Mouse (Mus musculus): ENCODE measurements at regions not wholly inside any gene's neighbourhood (a gene's known extent, or its start where the extent isn't known, plus 50 kb on each side); places are given as distances from the start of the nearest gene placed in this dataset.

DNA sequence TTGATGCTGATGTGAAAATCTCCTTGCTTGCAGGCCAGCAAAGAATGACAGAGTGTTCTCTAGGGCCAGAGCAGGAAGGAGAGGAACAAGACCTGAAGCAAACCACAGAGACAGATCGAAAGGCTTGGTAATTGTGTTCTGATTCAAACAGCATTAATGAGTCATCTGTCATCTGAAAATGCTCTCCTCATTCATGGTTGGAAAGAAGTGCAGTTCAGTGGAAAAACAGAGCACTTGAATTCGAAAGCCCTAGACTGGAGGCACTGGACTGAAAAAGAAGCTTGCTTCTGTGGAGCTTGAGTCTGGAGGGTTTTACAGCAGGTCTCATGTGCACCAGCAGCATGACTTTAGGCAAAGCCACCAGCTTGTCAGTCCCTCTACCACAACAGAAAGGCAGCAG lies 374.3 kb upstream of the B430305J03Rik start:
- no peak for DNase-seq (ENCODE audit: low spot score)

DNA sequence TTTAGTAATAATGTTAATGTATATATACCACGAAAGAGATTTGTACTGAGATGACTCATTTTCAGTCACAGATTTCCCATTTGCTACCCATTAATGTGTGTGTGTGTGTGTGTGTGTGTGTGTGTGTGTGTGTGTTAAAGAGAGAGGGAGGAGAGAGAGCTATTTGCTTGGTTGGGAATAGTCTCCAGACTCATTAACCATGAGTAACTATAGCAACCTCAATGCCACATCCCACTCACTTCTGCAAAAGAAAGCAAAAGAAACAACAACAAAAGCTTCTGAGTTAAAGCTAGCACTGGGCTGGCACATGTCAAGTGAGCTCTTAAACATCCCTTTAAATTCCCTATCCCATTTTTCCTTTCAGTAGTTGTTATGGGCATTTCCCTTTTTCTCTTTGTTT lies 372.8 kb upstream of the B430305J03Rik start:
- no peak for DNase-seq (ENCODE audit: low spot score)

DNA sequence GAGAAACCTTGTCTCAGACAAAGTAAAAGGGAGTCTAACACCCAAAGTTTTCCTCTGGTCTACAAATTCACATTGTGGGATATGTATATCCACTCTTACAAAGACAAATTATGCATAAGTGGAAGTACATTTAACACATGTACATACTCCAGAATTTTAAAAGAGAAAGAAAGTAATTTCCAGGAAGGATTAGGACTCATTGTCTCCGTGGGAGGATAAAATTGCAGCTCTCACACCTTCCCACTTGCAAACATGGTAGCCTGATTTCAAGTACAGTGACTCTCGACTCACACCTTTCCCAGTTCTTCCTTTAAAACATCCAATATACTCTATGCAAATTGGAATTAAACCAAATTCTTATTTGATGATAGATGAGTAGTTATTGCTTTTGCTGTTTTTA lies 351.0 kb upstream of the B430305J03Rik start:
- no peak for DNase-seq (ENCODE audit: low spot score)

DNA sequence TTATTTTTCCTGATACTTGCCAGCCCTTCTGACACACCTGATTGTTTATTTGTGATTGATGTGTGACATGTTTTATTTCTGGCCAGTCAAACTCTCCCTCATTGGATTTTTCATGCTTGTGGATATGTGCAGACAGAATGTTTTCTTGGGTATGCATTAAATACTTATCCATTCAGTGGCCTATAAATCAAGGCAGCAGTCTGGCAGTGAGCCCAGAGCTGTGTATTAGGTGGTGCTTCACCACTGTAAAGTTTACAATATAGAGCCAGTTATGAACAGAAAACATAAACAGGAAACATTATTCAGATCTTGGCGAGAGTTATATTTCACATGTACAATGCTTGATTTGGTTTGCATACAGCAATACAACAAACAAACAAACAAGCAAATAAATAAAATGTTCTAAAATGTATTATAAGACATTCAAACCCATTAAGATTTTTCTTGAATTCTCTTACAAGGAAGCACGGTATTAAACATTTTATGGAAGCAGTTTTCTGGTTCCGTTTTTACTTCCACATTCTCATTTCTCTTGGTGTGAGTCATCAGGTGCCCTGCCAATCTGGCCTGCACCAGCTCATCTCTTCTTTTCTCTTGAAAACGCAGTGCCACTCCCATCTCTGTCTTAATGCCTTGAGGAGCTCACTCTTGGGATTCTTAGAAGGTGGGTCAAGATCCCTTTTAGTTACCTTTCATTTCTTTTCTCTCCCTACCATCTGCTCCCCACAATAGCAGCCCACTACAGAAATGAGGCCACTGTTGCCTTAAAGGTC lies 322.4 kb upstream of the B430305J03Rik start:
- DNase-seq (ENCODE audit: low spot score): no peak

DNA sequence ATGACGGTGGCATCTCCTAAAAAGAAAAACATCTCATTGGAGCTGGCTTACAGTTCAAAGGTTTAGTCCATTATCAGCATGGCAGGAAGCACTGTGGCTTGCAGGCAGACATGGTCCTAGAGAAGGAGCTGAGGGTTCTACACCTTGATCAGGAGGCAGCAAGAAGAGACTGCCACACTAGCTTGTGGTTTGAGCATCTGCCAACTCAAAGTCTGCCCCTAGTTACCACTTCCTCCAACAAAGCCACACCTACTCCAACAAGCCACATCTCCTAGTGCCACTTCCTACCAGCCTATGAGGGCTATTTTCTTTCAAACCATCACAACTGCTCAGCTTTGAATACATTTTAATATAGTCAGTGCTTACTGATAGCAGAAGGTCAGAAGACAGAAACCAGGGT lies 305.1 kb upstream of the B430305J03Rik start:
- no peak for DNase-seq (ENCODE audit: low spot score)

DNA sequence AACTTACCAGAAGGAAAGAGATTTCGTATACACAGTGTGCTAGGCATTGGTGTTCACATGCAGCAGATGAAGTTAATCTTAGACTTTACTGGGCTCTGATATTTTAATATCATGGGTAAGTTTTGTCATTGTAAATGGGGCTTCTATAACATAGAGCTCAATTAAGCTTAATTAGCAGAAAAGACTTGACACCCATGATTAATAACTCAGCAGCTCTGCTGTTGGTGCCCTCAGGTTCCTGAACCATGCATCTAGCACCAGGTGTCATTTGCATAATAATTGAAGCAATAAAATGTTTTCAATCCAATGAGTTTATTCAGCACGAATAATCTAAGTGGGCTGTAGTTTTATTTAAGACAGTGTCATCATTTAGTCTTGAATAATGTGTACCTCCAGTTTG lies 290.4 kb upstream of the B430305J03Rik start:
- no peak for DNase-seq (ENCODE audit: low spot score)

DNA sequence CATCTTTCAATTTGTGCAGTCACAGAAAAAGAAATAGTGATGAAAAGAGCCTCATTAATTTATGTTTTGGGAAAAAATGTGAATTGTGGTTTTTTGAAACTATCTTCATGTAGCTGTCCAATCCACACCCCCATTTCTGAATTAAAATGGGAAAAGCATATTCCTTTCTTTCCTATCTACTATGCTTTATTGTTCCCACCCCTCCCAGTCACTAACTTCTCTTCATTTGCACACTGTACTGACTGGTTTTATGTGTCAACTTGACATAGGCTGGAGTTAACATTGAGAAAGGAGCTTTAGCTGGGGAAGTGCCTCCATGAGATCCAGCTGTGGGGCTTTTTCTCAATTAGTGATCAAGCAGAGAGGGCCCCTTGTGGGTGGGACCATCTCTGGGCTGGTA lies 262.8 kb upstream of the B430305J03Rik start:
- no peak for DNase-seq (ENCODE audit: low spot score)

DNA sequence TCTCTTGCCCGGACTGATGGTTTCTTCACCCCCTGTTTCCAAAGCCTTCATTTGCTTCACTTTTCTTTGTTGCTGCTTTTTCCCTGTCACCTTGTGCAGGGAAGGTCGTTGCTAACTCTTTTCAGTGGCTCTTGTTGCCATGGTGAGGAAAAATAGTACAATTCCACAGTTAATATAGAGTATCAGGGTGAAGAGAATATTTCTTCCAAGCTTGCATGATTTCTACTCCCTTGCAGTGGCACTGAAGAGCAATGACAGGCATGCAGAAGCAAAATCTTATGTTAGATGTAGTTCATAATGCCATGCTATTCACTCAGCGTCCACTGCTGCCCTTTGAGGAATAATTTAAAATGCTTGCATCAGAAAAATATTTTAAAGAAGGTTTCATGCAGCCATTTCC lies 262.3 kb upstream of the B430305J03Rik start:
- DNase-seq (ENCODE audit: low spot score): no peak

DNA sequence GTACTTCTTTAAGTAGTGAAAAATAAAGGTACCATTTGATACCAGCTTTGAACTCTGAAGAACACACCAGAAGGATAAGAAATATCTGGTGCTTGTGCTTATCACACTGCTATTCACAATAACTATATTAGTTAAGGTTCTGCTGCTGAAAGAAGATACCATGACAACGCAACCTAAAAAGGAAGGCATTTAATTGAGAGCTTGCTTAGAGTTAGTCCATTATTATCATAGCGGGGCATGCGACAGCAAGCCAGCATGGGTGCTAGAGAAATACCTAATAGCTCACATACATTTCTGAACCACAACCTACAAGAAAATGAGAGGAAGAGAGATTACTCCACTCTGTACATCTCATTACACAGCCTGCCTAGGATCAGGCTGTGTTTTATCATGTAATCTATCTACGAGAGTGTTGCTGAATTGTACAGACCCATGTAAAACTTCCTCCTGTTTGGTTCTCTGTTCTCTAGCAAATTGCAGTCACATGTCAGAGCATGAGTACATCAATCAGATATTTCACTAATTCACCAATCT lies 258.3 kb upstream of the B430305J03Rik start:
- DNase-seq (ENCODE audit: low spot score): no peak

DNA sequence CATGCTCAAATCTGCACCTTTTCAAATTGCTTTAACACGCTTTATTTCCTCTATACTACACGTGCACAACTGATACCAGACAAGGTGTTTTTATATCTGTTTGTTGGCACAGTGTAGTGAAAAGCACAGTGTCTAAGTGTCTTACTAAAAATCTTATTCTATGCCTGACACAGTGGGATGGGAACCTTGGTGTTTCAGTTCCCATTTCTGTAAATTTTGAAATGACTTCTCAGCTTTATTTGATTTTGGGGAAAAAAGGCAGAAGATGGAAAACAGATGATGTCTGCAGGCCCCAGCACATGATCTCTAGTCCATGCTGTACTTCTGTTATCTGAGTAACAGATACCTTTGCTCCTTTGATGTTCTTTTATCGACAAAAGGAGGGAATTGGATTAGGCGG lies 239.7 kb upstream of the B430305J03Rik start:
- DNase-seq (ENCODE audit: low spot score): no peak

DNA sequence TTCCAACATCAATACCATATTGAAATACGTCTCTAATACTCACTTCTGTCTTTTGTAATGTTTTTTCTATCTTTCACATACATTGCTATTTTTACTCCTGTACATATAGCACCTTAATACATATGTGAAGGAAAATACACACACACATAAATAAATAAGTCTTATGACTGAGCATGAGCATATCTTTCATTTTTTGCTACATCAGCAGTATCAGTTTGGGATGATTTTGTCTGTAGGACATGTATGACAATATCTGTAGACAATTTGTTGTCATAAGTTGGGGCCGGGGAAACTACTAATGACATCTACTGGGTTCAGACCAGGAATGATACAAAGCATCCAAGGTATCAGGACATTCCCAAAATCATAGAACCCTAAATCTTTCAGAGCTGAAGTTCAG lies 237.1 kb upstream of the B430305J03Rik start:
- no peak for DNase-seq (ENCODE audit: low spot score)

DNA sequence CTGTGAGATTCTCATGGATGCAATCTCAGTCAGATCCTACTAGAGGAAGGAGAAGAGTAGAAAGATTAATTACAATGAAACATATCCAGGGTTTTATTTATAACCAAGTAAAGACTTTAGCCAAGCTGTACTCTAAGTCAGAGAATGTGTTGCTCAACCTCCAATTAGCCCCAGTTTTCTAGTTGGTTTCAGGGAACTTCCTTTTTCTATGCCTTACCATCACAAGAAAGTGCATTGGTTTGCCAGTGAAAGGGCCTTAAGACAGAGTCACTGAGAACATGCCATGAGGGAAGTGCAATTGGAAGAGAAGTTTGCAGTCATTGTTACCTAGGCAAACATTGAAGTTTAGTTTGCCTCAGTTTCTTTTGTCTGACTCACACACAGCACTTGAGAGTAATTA lies 229.8 kb upstream of the B430305J03Rik start:
- DNase-seq (ENCODE audit: low spot score): no peak

DNA sequence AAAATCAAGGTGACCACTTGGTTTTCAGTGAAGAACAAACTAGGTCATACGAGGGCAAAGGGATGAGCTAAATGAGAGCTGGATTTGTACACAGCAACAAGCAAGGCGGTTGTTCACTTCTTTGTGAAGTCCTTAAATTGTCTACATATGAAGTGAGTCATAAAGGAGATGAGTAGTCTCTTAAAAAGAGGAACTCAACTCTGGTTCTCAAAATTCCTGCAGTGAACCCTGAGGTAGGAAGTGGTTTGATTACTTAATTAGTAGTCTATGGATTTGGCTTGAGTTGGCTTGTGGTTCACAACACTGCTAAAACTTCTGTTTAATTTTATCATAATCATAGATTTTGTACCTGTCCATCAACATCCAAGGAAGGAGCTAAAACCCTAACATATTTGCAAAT lies 226.6 kb upstream of the B430305J03Rik start:
- no peak for DNase-seq (ENCODE audit: low spot score)

DNA sequence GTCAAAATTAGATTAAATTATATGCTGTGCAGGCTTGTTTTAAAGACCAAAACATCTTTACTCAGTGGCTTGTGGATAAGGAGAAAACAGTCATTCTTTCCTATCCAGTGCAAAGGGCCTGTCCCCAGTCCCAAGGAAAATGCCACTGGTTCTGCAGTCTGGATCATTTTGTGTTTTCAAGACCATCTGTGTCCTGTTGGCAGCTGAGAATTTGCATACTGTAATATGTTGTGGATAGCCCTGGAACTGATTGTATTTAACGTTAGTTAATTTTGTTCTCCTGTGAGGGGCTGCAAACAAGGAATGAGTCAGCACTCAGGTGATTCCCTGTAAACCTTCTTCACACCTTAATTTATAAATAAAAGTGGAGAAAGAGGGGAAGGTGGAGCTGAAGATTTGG lies 217.9 kb upstream of the B430305J03Rik start:
- no peak for DNase-seq (ENCODE audit: low spot score)

DNA sequence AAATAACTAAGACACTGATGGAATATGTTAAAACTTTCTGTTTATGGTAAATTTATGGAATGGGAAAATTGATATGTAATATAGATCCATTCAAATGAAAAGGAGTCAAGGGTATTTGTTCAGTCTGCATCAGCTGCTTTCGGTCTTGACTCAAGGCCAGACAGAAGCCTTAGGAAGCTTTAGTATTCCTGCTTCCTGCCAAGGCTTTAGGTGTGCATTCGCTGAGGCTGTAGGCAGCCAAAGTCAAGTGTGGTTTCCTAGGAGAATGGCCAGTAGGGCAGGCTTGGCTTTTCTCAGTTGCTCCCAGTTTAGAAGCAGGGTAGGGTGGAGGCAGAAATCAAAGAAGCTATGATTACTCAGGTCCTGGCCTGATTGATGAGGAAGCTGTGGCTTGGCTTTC lies 217.2 kb upstream of the B430305J03Rik start:
- no peak for DNase-seq (ENCODE audit: low spot score)

DNA sequence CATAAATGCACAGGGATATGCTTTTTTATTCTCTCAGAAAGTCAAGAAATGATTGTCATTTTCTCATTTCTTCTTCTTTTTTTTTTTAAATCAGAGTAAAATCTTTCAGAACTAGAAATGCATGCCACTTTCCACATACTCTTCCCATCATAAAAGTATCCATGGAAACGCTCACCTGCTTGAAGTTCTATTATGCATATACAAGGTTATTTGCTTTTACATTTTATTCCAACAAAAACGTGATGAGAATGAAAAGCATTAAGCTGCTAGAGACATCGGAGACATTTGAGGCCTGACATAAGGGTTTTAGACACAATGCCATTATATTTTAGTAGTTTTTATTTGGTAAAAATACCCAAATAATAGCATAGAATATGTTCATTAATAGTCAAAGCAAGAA lies 214.5 kb upstream of the B430305J03Rik start:
- DNase-seq (ENCODE audit: low spot score): no peak

DNA sequence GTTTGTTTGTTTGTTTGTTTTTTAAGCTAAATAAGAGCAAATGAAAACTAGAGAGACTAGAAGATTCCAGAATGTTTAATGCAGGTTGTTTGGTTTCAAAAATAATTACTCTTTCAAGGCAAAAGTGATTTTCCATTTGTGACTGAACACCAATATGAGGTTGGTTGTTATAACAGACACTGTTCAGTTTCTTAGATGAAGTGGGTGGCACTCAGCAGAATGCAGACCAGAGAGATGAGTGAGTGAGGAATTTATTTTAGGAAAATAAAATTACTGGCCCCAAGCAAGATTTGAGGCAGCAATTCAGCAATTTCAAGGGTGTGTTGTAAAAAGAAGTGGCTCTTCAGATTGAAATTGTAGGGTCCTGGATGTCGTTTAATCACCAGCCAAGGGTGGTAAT lies 171.4 kb upstream of the B430305J03Rik start:
- no peak for DNase-seq (ENCODE audit: low spot score)

DNA sequence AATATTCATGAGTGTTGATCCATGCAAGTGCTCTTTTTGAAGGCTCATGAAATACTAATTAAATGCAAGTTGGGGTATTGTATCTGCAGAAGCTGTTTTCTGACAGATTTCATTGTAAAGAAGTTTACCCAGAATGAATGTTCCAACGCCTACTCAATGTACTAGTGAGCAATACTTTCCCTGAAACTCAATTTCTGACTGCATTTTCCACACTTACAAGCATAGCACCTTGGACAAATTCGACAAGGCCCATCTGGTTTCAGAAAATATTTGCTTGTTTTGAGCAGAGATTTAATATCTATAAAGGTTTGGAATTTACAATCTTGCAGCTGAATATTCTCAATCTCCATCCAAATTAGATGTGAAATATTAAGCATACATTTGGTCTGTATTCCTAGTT lies 170.0 kb upstream of the B430305J03Rik start:
- DNase-seq (ENCODE audit: low spot score): no peak

DNA sequence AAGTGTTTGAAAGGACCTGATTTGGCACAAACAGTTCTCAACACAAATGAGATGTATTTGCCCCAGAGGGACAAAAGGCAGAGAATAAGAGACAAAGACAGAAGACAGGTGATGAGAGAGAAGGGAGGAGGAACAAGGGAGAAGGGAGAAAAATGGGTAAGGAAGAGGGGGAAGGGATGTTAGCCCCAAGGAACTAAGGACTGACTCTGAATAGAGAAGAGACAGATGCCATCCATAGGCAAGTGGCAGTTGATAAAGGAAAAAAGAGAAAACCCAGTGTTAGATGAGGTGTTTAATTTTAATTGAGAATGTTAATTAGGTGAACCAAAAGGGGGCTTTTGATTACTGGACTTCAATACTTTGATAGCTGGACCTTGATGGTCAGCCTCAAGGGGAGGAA lies 137.4 kb upstream of the B430305J03Rik start:
- no peak for DNase-seq (ENCODE audit: low spot score)

DNA sequence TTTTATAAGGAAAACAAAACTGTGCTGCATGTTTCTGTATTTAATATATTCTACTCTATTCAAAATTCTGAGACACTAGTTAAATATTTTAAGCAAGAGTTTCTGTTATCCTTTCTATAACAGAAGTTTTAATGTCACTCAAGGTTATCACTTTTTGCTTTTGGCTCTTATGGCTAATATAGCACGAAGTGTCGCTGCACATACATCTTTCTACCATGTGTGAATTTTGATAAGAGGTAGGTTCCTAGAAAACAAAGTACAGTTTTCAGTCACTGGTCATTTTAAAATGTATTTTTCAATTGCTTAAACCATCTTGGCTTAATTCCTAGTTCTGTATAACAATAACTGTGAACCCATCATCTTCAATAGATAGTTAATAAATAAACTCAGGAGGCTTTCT lies 129.1 kb upstream of the B430305J03Rik start:
- no peak for DNase-seq (ENCODE audit: low spot score)

DNA sequence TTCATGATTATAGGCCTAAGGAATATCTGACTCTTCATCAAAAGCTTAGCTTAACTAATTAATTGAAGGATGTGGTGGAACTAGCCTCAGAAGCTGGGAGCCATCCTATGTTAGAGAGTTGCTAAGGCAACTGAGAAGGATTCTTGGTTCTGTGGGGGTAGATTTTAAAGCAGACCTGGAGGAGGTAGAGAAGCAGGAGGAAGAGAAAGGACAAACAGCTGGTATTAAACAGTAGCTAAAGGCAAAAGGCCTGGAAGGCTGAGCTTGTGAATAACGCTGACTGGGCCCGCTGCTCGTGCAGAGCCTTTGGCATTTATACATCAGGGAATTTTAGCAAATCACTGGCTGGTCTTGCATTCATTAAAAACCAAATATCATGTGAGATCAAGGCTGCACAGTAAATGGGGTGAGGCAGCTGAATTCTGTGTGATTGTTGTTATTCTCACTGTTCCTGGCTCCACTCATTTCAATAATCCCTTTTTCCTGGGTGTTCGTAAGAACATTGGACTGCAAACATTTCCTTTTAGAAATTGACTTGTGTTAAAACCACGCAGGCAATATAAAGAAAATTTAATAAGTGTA lies 121.1 kb upstream of the B430305J03Rik start:
- no peak for DNase-seq (ENCODE audit: low spot score)

DNA sequence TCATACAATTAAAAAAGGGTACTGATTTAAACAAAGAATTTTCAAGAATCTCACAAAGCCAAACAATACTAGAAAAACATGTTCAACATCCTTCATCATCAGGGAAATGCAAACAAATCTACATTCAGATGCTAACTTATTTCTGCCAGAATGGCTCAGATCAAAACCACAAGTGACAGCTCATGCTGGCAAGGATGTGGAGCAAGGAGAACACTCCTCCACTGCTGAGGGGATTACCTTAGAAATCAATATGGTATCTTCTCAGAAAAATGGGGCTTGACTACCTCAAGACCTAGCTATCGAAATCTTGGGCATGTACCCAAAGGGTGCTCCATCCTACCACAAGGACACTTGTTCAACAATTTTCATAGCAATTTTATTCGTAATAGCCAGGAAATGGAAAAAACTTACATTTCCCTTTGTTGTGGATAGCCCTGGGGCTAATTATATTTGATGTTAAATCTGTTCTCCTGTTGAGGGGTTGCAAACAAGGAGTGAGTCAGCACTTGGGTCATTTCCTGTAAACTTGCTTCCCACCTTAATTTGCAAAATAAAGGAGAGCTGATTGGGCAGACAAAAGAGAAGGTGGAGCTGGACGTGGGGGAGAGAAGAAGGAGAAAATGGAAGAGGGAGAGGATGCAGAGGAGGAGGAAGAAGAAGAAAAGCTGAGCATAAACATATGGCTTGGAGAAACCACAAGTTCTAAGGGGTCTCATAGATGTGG lies 113.3 kb upstream of the B430305J03Rik start:
- no peak for DNase-seq (ENCODE audit: low spot score)

DNA sequence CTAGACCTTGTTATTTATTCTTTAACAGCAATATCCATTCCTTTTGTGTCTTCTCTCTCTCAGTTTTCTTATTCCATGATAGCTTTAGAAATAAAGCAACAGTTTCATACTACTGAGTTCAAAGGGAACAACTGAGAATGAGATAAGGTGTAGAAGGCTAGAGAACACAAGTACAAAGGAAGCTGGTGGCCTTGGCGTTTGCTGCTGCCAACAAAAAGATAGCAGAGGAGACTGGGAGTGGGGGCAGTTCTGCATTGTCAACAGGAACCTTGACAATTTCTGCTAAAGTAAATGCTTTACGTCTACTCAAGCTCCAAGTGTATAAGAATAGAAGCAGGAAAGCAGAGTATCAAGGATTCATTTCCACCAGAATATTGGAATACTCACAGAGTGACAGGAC lies 109.3 kb upstream of the B430305J03Rik start:
- no peak for DNase-seq (ENCODE audit: low spot score)
